Mouse (Mus musculus): ENCODE data around the gene Gimap8. TPM values are rescaled to one million over a fixed set of nuclear protein-coding genes. Genes with fewer than 3 reads are reported as not detected.

Gimap8 gene
- total and polyA plus RNA-seq, 2 experiments from 2014 or later = 0.49 to 1.3 TPM

DNA sequence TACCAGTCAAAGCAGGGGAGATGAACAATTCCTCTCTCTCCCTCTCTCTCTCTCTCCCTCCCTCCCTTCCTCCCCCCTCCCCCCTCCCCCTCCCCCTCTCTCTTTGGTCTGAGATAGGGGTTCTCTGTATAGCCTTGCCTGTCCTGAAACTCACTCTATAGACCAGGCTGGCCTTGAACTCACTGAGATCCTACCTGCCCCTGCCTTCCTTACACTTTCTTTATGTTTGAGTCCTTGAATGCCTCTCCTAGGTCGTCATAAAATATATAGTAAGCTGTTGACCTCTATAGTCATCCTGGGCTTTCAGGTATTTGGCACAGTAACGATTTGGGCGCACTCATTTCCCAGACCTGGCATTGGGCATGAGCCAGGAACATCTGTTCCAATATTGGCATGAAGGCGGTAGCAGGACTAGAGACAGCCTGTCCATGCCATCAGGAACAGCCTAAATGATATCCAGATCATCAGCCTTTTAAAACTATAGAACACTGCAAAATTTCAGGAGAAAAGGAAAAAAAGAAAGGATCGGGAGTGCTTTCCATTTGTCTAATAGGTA, 29.9 kb downstream of the Gimap8 start:
- no peak for ATAC-seq
- Histone ChIP-seq H3K27me3 (ENCODE audit: insufficient read depth, low read length) (no peaks in the 10 kb centered on the region), H3K9me3 (ENCODE audit: low read length) (no peaks in the 10 kb centered on the region), H3K36me3 (ENCODE audit: insufficient read depth, low read length) (no peaks in the 10 kb centered on the region), H3K4me2 (ENCODE audit: low read depth, low read length) (no peak overlapping the region), H3K4me1 (ENCODE audit: insufficient read depth, low read length) (no peaks in the 10 kb centered on the region), H3K27ac (no peak overlapping the region), H3K9ac (replicated peaks; ENCODE audit: low read length) (no peak overlapping the region), H3K4me3 (ENCODE audit: low read length) (no peak overlapping the region)
- TF ChIP-seq CTCF (IDR thresholded peaks at IDR 0.05; ENCODE audit: low read depth) = no peak
- 73% methylated on average over 5 of the region's 5 CpGs for WGBS
- no peak for DNase-seq (ENCODE audit: low spot score)

DNA sequence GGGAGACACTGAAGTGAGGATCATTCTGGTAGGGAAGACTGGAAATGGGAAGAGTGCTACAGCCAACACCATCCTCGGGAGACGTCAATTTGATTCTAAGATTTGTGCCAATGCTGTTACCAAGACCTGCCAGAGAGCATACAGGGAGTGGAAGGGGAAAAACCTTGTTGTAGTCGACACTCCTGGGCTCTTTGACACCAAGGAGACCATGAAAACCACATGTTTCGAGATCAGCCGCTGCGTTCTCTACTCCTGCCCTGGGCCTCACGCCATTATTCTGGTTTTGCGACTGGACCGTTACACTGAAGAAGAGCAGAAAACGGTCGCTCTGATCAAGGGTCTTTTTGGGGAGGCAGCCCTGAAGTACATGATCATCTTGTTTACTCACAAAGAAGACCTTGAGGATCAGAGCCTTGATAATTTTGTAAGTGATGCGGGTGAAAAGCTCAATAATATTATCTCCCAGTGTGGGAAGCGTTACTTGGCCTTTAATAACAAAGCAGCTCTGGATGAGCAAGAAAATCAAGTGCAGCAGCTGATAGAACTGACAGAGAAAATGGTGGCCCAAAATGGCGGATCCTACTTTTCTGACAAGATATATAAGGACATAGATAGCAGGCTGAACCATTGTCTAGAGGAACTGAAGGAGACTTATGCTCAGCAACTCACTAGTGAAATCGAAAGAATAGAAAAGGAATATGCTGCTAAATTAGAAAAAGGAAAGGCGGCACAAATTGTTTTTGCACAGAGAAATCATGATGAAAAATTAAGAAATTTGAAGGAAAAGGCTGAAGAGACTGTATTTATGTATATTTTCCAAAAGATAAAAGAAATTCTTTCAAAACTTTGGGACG, 30.7 kb downstream of the Gimap8 start:
- no peak for DNase-seq (ENCODE audit: low spot score)
- Histone ChIP-seq H3K4me1 (ENCODE audit: insufficient read depth, low read length) (no peaks in the 10 kb centered on the region), H3K36me3 (ENCODE audit: insufficient read depth, low read length) (no peaks in the 10 kb centered on the region), H3K4me2 (ENCODE audit: low read depth, low read length) (no peak overlapping the region), H3K27ac (no peak overlapping the region), H3K27me3 (ENCODE audit: insufficient read depth, low read length) (no peaks in the 10 kb centered on the region), H3K9ac (replicated peaks; ENCODE audit: low read length) (no peak overlapping the region), H3K4me3 (ENCODE audit: low read length) (no peak overlapping the region), H3K9me3 (ENCODE audit: low read length) (no peaks in the 10 kb centered on the region)
- ATAC-seq = no peak
- WGBS = 92% methylated on average over 17 of the region's 17 CpGs
- TF ChIP-seq CTCF (IDR thresholded peaks at IDR 0.05; ENCODE audit: low read depth) = no peak

DNA sequence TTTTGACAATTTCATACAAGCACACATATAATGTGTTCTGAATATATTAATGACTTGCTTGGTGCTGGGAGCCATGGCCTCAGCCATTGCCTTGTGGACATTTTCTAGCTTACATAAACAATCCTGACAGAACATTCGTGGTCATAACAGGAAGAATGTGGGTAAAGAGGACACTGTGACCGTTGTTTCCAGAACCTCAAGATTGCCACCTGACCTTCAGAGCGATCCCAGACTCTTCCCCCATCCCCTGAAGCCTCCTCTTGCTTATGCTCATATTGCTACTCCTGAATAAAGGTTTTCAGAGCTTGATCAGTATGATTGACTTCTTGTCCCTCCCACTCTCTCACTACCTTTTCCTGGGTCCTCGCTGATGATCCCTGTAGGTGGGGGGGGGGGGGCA, 31.4 kb downstream of the Gimap8 start:
- no peaks in the 10 kb centered on the region for H3K4me1 ChIP-seq (ENCODE audit: insufficient read depth, low read length)
- H3K4me2 ChIP-seq (ENCODE audit: low read depth, low read length) = no peak overlapping the region
- no peaks in the 10 kb centered on the region for H3K27me3 ChIP-seq (ENCODE audit: insufficient read depth, low read length)
- H3K9me3 ChIP-seq (ENCODE audit: low read length) = no peaks in the 10 kb centered on the region
- no peak for ATAC-seq
- no peaks in the 10 kb centered on the region for H3K36me3 ChIP-seq (ENCODE audit: insufficient read depth, low read length)
- H3K4me3 ChIP-seq (ENCODE audit: low read length) = no peak overlapping the region
- no peak for TF ChIP-seq CTCF (IDR thresholded peaks at IDR 0.05; ENCODE audit: low read depth)
- no peak overlapping the region for H3K27ac ChIP-seq
- no peak overlapping the region for H3K9ac ChIP-seq (replicated peaks; ENCODE audit: low read length)
- 86% methylated on average over 4 of the region's 4 CpGs for WGBS
- DNase-seq (ENCODE audit: low spot score) = no peak

DNA sequence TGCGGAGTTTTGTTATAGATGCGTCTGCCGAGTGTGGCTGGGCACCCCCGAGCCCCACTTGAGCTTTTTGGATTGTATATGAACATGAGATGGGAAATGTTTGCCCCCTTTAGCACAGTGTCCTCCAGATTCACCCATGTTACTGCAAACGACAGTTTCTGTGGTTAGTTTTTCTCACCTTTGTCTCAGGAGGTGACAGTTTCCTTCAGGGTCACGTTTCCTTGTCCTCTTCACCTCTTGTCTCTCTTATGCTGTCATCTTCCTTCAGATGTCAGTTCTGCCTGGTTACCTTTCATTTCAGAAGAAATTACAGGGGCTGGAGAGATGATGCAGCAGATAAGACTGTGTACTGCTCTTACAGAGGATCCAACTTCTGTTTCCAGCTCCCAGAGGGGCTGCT, 32.7 kb downstream of the Gimap8 start:
- Histone ChIP-seq H3K4me2 (ENCODE audit: low read depth, low read length) (no peak overlapping the region), H3K36me3 (ENCODE audit: insufficient read depth, low read length) (no peaks in the 10 kb centered on the region), H3K4me1 (ENCODE audit: insufficient read depth, low read length) (no peaks in the 10 kb centered on the region), H3K4me3 (ENCODE audit: low read length) (no peak overlapping the region), H3K9me3 (ENCODE audit: low read length) (no peaks in the 10 kb centered on the region), H3K27ac (no peak overlapping the region), H3K9ac (replicated peaks; ENCODE audit: low read length) (no peak overlapping the region), H3K27me3 (ENCODE audit: insufficient read depth, low read length) (no peaks in the 10 kb centered on the region)
- TF ChIP-seq CTCF (IDR thresholded peaks at IDR 0.05; ENCODE audit: low read depth) = no peak
- no peak for ATAC-seq
- DNase-seq (ENCODE audit: low spot score) = no peak
- WGBS = 89% methylated on average over 6 of the region's 6 CpGs

DNA sequence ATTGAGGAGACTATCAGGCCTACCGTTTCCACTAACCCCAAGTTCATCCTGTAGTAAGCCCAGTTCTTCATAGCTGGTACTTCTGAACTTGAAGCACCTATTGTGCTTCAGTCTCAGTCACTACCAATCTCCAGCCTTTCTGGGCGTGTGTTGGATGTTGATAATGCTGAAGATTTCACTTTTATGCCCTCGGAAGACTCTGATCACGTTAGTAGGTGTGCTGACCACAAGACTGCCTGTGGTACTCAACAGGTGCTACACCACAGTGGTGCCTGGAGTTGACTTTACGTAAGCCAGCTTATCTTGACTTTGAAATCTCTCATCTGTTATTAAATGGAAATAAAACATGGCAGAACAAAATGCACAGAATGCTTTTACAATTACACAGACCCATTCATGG, 33.4 kb downstream of the Gimap8 start:
- ATAC-seq (no peak), DNase-seq (ENCODE audit: low spot score) (no peak)
- TF ChIP-seq CTCF (IDR thresholded peaks at IDR 0.05; ENCODE audit: low read depth) = no peak
- Histone ChIP-seq H3K9ac (replicated peaks; ENCODE audit: low read length) (no peak overlapping the region), H3K4me2 (ENCODE audit: low read depth, low read length) (no peak overlapping the region), H3K36me3 (ENCODE audit: insufficient read depth, low read length) (no peaks in the 10 kb centered on the region), H3K9me3 (ENCODE audit: low read length) (no peaks in the 10 kb centered on the region), H3K27me3 (ENCODE audit: insufficient read depth, low read length) (no peaks in the 10 kb centered on the region), H3K4me3 (ENCODE audit: low read length) (no peak overlapping the region), H3K4me1 (ENCODE audit: insufficient read depth, low read length) (no peaks in the 10 kb centered on the region), H3K27ac (no peak overlapping the region)
- WGBS = 87% methylated on average over 5 of the region's 5 CpGs

DNA sequence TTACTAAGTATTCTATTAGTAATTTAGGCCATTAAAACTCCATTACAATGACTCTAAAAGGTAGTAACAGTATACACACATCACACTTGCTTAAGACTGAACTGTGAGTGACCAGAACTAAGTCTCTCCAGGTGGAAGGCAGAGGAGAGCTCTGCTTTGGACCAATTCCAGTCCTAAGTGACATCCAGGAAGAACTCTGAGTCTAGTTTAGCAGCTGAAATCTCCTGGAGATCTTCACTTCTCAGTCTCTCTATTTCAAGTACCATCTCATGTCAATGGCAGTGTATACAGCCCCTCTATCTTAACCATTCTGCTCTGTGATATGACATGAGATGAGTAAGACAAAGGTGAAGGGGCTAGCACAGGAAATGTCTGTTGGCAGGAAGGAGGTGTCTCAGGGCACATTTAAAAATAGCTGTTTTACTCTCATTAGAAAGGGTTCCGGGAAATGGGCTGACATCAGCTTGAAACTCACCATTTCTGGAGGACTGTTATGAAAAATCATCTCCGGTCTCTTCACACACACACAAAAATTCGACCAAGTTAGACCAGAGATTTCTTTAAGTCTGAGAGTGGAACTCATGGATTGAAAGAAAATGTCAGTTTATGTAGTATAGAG, 34.5 kb downstream of the Gimap8 start:
- no peak for TF ChIP-seq CTCF (IDR thresholded peaks at IDR 0.05; ENCODE audit: low read depth)
- Histone ChIP-seq H3K27ac (no peak overlapping the region), H3K4me2 (ENCODE audit: low read depth, low read length) (no peak overlapping the region), H3K4me1 (ENCODE audit: insufficient read depth, low read length) (no peaks in the 10 kb centered on the region), H3K9me3 (ENCODE audit: low read length) (no peaks in the 10 kb centered on the region), H3K27me3 (ENCODE audit: insufficient read depth, low read length) (no peaks in the 10 kb centered on the region; the same call in 1 of the 2 replicates), H3K9ac (replicated peaks; ENCODE audit: low read length) (no peak overlapping the region), H3K4me3 (ENCODE audit: low read length) (no peak overlapping the region), H3K36me3 (ENCODE audit: insufficient read depth, low read length) (no peaks in the 10 kb centered on the region)
- WGBS = 77% methylated on average over 3 of the region's 3 CpGs
- DNase-seq (ENCODE audit: low spot score) (no peak), ATAC-seq (no peak)
